Mouse (Mus musculus) liver, embryonic 14.5 days (tissue): ENCODE results near the gene Barx2.

Source experiments
- CTCF ChIP-seq: IDR thresholded peaks from 2 replicates; pipeline ENCODE4 v1.5.1; 2016; ENCODE audit warnings: antibody characterized with exemption, low read depth, control low read depth
- EP300 ChIP-seq: IDR thresholded peaks from 2 replicates; pipeline ENCODE4 v1.6.1; 2016; ENCODE audit warnings: antibody characterized with exemption, low read depth

GRCm38 (mm10) chr9:31901781-31902180, 11.5 kb downstream of the Barx2 start:
- TF ChIP-seq CTCF = no peak
- TF ChIP-seq EP300 = no peak
